Mouse (Mus musculus): Measurements from ENCODE around the gene Snx29. TPM values are rescaled to one million over a fixed set of nuclear protein-coding genes. Genes with fewer than 3 reads are reported as not detected.

The Snx29 gene
- polyA plus RNA-seq, 1 experiment from 2014 or later: 6.1 TPM

DNA sequence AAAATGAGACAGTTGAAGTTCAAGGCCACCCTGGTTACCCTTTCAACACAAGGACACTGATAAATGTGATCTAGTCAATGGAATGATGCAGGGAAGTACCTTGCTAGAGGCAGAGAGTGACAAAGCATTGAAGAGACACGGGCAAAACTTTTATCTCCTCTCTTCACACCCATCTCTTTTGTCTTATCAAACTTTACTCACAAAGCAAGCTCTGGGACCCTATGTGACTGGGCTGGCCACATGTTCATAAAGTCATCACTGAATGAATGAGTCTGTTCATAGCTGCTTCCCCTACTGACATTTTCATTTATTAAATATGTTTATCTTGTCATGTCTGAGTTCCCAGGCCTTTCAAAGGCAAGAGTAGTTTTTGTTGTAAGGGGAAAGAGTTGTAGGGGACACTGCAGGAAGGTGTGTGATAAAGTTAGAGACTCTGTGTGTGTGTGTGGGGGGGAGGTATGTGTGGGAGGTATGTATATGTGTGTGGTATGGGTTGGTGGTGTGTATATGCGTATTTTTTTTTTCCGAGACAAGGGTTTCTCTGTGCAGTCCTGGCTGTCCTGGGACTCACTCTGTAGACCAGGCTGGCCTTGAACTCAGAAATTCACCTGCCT, 291.8 kb downstream of the Snx29 start:
- no peaks in the 10 kb centered on the region for H3K36me3 ChIP-seq
- 62% methylated on average over 3 of the region's 3 CpGs for WGBS
- no peak overlapping the region for H3K4me3 ChIP-seq

DNA sequence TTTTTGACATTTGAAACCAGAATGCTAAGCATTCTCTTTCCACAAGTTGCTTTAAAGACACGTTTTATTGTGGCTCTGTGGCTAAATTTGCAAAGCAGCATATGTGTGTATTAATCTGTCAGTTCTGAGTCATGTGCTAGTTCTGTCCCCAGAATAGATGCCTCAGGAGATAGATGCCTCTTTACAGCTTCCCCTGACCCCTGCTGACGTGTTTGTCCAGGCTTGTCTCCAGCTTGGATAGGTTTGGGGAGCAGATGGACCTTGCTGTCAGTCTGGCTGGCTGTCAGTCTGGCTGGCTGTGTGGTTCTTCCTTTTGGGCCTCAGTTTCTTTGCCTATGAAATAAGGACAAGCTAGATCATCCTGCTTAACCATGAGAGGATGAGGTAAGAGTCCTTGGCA, 292.9 kb downstream of the Snx29 start:
- 61% methylated on average over 2 of the region's 2 CpGs for WGBS
- ATAC-seq (replicated peaks; ENCODE audit: insufficient number of reproducible peaks, insufficient read depth, low FRiP score, low read depth): no peak
- Histone ChIP-seq H3K4me1 (replicated peaks) (no peaks in the 10 kb centered on the region), H3K27me3 (no peaks in the 10 kb centered on the region), H3K9ac (no peak overlapping the region), H3K9me3 (replicated peaks) (no peaks in the 10 kb centered on the region), H3K4me2 (no peak overlapping the region), H3K36me3 (no peaks in the 10 kb centered on the region), H3K27ac (no peak overlapping the region), H3K4me3 (no peak overlapping the region)

More for the DNA sequence above, 291.8 kb downstream of the Snx29 start:
- no peaks in the 10 kb centered on the region for H3K4me1 ChIP-seq (replicated peaks)
- H3K9ac ChIP-seq: no peak overlapping the region
- H3K27ac ChIP-seq: no peak overlapping the region
- ATAC-seq (replicated peaks; ENCODE audit: insufficient number of reproducible peaks, insufficient read depth, low FRiP score, low read depth): no peak
- H3K4me2 ChIP-seq: no peak overlapping the region
- H3K27me3 ChIP-seq: no peaks in the 10 kb centered on the region
- no peaks in the 10 kb centered on the region for H3K9me3 ChIP-seq (replicated peaks)

DNA sequence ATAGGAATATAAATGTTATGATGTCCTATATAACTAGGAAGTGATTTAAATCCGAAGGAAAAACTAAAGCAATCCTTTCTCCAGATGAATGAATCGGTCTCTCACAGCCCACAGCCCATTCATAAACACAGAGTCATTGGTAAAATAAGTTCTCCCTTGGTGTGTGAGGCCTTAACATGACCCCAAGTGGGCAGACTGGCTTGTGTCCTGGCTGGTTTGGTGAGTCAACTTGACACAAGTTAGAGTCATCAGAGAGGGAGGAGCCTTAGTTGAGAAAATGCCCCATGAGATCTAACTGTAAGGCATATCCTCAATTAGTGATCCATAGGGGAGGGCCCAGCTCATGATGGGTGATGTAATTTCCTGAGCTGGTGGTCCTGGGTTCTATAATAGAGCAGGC, 297.2 kb downstream of the Snx29 start:
- ATAC-seq (replicated peaks; ENCODE audit: insufficient number of reproducible peaks, insufficient read depth, low FRiP score, low read depth): no peak
- H3K27ac ChIP-seq: no peak overlapping the region
- WGBS: 87% methylated on average over 2 of the region's 2 CpGs

DNA sequence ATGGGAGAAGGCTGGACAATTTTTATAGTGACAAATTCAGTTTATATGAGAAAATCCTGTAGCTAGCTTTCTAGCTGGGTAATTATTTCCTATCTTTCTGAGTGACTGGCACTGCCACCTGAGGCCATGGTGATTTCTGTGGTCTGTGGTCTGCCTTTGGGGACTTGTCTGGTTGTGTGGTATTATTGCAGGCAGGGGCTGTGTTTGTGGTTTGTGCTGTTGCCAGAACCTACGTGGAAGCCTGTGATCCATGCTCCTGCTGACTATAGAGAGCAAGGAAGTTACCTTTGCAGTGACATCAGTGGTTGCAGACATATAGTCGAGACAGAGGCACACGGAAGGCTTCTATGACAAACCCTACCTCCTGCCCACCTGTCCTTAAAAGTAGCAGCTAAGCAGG, 298.3 kb downstream of the Snx29 start:
- no peak overlapping the region for H3K4me2 ChIP-seq
- 84% methylated on average over 3 of the region's 3 CpGs for WGBS
- no peaks in the 10 kb centered on the region for H3K4me1 ChIP-seq (replicated peaks)
- H3K27me3 ChIP-seq: no peaks in the 10 kb centered on the region
- no peaks in the 10 kb centered on the region for H3K9me3 ChIP-seq (replicated peaks)
- no peak for ATAC-seq (replicated peaks; ENCODE audit: insufficient number of reproducible peaks, insufficient read depth, low FRiP score, low read depth)
- no peak overlapping the region for H3K27ac ChIP-seq
- H3K4me3 ChIP-seq: no peak overlapping the region
- H3K36me3 ChIP-seq: no peaks in the 10 kb centered on the region
- no peak overlapping the region for H3K9ac ChIP-seq

More for the DNA sequence above, 297.2 kb downstream of the Snx29 start:
- no peaks in the 10 kb centered on the region for H3K4me1 ChIP-seq (replicated peaks)
- no peaks in the 10 kb centered on the region for H3K36me3 ChIP-seq
- H3K9ac ChIP-seq: no peak overlapping the region
- no peaks in the 10 kb centered on the region for H3K9me3 ChIP-seq (replicated peaks)
- no peak overlapping the region for H3K4me2 ChIP-seq
- no peak overlapping the region for H3K4me3 ChIP-seq
- no peaks in the 10 kb centered on the region for H3K27me3 ChIP-seq

DNA sequence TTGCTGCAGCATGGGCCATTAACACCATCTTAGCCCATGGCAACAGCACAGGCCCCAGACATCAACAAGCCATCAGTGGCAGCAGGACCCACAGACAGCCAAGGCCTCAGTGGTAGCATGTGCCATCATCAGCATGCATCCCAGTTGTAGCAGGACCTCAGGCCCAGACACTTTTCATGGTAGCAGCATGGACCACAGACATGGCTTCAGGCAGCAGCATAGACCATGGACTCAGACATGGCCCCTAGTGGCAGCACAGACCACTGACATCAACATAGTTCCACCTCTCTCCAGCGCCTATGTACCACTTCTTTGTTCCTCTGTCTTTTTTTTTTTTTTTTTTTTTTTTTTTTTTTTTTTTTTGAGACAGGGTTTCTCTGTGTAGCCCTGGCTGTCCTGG, 299.0 kb downstream of the Snx29 start:
- Histone ChIP-seq H3K4me2 (no peak overlapping the region), H3K9me3 (replicated peaks) (no peaks in the 10 kb centered on the region), H3K27ac (no peak overlapping the region), H3K4me3 (no peak overlapping the region), H3K9ac (no peak overlapping the region), H3K27me3 (no peaks in the 10 kb centered on the region), H3K36me3 (no peaks in the 10 kb centered on the region), H3K4me1 (replicated peaks) (no peaks in the 10 kb centered on the region)
- ATAC-seq (replicated peaks; ENCODE audit: insufficient number of reproducible peaks, insufficient read depth, low FRiP score, low read depth): no peak
- 89% methylated on average over 1 of the region's 1 CpGs for WGBS

DNA sequence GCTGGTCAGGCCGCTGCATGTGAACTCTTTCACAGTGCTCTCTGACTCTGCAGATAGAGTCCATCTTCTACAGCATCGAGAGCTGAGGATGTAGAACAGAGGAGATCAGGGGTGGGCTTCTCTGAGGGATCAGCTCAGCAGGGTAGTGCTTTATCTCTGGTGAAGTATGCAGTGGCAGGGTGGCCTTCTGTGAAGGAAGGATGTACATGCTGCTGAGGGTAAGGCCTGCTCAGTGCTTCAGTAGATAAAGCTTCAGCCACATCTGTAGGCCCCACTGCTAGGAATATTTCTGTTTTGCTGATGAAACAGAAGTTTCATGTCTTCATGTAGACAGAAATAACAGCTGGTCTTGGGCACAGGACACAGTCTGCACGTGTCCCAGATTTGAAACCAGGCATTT, 300.3 kb downstream of the Snx29 start:
- Histone ChIP-seq H3K27me3 (no peaks in the 10 kb centered on the region), H3K9ac (no peak overlapping the region), H3K4me2 (no peak overlapping the region), H3K4me1 (replicated peaks) (no peaks in the 10 kb centered on the region), H3K27ac (no peak overlapping the region), H3K4me3 (no peak overlapping the region), H3K36me3 (no peaks in the 10 kb centered on the region), H3K9me3 (replicated peaks) (no peaks in the 10 kb centered on the region)
- ATAC-seq (replicated peaks; ENCODE audit: insufficient number of reproducible peaks, insufficient read depth, low FRiP score, low read depth): no peak
- 65% methylated on average over 3 of the region's 3 CpGs for WGBS

DNA sequence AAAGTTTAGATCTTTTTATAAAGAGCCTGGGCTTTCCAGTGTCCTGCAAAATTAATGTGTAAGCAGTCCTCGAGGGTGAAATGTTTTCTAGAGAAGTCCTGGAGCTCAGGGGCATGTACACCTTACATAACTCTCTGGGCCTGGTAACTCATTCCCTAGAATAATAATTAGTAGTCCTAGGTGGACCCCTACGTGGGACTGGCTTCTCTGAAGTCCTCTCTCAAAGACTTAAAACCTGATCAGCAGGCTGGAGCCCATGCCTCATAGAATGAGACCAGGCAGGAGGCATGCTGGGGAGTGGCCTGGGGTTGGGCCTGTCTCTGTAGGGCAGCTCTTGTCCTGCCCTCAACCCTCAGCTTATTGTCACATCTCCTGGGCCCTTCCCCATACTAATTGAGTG, 301.4 kb downstream of the Snx29 start:
- no peak overlapping the region for H3K9ac ChIP-seq
- H3K4me2 ChIP-seq: no peak overlapping the region
- H3K27me3 ChIP-seq: no peaks in the 10 kb centered on the region
- no peaks in the 10 kb centered on the region for H3K36me3 ChIP-seq
- H3K4me1 ChIP-seq (replicated peaks): no peaks in the 10 kb centered on the region
- no peak overlapping the region for H3K27ac ChIP-seq
- ATAC-seq (replicated peaks; ENCODE audit: insufficient number of reproducible peaks, insufficient read depth, low FRiP score, low read depth): no peak
- no peaks in the 10 kb centered on the region for H3K9me3 ChIP-seq (replicated peaks)
- no peak overlapping the region for H3K4me3 ChIP-seq
- 71% methylated on average over 2 of the region's 2 CpGs for WGBS

DNA sequence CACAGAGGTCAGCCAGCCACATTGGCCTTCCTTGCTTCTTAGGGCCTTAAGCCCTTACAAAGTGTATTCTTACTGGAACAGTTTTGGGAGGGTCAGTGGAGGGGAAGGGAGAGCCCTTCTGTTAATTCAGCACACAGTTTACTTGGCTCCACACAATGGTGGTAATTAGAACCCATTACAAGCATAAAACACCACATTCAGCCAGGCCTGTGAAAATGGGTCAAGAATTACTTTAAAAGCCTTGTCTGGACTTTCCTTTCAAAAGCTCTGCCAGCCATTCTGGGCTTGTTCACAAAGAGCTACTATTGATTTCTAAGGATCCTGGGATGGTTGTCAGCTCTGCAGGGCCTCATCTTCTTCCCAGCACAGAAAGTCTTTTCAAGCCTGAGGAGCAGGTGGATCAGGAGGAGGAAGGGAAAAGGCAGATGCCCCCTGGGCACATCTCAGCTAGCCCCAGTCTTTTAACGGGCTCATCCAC, 303.3 kb downstream of the Snx29 start:
- peaks cover 3% of the 10 kb centered on the region; the same call in 1 of the 2 replicates for H3K4me1 ChIP-seq (replicated peaks)
- no peak overlapping the region for H3K9ac ChIP-seq
- H3K4me2 ChIP-seq: no peak overlapping the region
- H3K9me3 ChIP-seq (replicated peaks): no peaks in the 10 kb centered on the region
- no peaks in the 10 kb centered on the region for H3K36me3 ChIP-seq
- WGBS: 83% methylated on average over 1 of the region's 1 CpGs
- no peak overlapping the region for H3K4me3 ChIP-seq
- ATAC-seq (replicated peaks; ENCODE audit: insufficient number of reproducible peaks, insufficient read depth, low FRiP score, low read depth): no peak
- no peak overlapping the region for H3K27ac ChIP-seq
- no peaks in the 10 kb centered on the region for H3K27me3 ChIP-seq

DNA sequence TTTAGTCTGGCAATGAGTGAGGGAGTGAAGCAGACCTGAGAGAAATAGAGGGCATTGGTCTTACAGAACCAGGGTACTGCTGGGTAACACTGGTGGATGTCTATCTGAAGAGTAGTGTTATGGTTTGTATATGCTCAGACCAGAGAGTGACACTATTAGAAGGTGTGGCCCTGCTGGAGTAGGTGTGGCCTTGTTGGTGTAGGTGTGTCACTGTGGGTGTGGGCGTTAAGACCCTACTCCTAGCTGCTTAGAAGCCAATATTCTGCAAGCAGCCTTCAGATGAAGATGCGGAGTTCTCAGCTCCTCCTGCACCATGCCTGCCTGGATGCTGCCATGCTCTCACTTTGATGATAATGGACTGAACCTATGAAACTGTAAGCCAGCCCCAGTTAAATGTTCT, 303.9 kb downstream of the Snx29 start:
- 81% methylated on average over 2 of the region's 2 CpGs for WGBS
- Histone ChIP-seq H3K27me3 (no peaks in the 10 kb centered on the region), H3K4me2 (no peak overlapping the region)

DNA sequence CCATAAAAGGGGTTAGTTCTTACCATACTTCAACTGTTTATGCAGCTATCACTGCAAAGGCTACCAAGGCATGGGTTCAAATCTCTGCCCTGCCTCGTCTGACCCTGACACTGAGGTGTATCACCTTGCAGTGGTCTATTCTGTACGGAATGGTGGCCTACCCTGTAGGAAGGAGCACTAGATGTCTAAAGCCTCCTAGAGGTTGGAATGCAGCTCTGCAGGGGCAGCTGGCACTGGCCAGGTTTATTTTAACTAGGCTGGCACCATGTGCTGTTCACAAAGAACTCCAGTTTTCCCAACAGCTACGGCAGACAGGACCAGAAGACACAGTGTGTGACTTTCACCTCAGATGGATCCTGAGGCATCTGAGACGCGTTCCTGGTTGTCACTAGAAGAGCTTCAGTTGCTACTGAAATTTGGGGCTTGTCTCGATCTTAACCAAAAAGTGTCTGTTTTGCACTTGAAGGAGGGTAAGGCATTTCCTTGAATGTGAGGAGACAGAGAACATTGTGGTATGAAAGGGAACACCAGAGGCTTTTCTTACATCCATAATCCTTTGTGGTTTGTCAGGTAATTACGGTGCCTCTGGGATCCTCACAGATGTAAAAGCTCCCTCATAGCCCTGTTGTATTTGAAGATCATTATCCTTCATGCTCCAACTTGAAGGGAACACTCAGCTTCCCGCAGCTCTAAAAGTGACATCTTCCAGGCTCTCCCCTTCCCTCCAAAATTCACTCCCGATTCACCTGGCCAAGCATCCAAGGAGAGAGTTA, 305.3 kb downstream of the Snx29 start:
- Histone ChIP-seq H3K27me3 (no peaks in the 10 kb centered on the region), H3K4me3 (no peak overlapping the region), H3K36me3 (no peaks in the 10 kb centered on the region), H3K4me2 (no peak overlapping the region), H3K4me1 (replicated peaks) (peaks cover 7% of the 10 kb centered on the region; the same call in 1 of the 2 replicates), H3K9me3 (replicated peaks) (no peaks in the 10 kb centered on the region), H3K9ac (no peak overlapping the region), H3K27ac (no peak overlapping the region)
- ATAC-seq (replicated peaks; ENCODE audit: insufficient number of reproducible peaks, insufficient read depth, low FRiP score, low read depth): no peak
- 81% methylated on average over 9 of the region's 9 CpGs for WGBS

More for the DNA sequence above, 303.9 kb downstream of the Snx29 start:
- Histone ChIP-seq H3K4me1 (replicated peaks) (peaks cover 7% of the 10 kb centered on the region; the same call in 1 of the 2 replicates), H3K36me3 (no peaks in the 10 kb centered on the region), H3K27ac (no peak overlapping the region), H3K4me3 (no peak overlapping the region), H3K9me3 (replicated peaks) (no peaks in the 10 kb centered on the region), H3K9ac (no peak overlapping the region)
- no peak for ATAC-seq (replicated peaks; ENCODE audit: insufficient number of reproducible peaks, insufficient read depth, low FRiP score, low read depth)

DNA sequence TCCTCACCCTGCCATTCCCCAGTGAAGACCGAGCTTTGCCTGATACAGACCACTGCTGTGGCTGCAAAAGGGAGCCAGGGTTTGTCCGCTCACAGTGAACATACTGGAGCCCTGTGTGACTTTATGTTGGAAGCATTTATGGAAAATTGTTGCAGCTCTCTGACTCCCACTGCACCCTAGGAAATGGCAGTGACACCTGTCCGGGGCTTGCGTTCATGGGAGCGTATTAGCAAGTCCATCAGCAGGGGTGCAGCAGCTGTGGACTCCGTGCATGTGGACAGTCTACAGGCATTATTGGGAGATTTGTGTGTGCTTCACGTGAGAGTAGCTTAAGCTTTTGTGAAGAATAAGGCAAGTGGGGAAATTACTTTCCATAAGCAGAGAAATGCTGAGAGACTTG, 307.0 kb downstream of the Snx29 start:
- H3K9me3 ChIP-seq (replicated peaks): no peaks in the 10 kb centered on the region
- H3K27me3 ChIP-seq: no peaks in the 10 kb centered on the region
- H3K4me1 ChIP-seq (replicated peaks): peaks cover 7% of the 10 kb centered on the region; the same call in 1 of the 2 replicates
- no peak overlapping the region for H3K4me3 ChIP-seq
- no peaks in the 10 kb centered on the region for H3K36me3 ChIP-seq
- no peak for ATAC-seq (replicated peaks; ENCODE audit: insufficient number of reproducible peaks, insufficient read depth, low FRiP score, low read depth)
- 90% methylated on average over 7 of the region's 7 CpGs for WGBS
- H3K4me2 ChIP-seq: no peak overlapping the region
- H3K27ac ChIP-seq: no peak overlapping the region
- H3K9ac ChIP-seq: no peak overlapping the region

DNA sequence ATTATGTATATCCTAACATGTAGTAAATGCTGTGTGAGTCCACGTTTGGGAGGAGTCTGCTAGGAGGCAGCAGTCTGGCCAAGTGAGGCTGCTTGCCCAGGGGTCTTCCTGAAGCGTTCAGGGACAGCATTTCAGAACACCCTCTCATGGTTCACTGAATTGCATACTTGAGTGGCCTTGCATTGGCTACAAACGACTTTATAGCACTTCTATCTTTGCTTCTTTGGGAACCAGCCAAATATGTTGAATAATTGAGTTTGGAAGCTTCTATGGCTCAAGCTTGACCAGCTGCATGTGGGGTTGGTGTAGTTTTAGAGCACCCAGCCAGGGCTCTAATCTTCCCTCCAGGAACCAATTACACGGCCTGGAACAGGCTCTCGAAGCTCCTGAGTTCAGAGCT, 307.8 kb downstream of the Snx29 start:
- Histone ChIP-seq H3K27me3 (no peaks in the 10 kb centered on the region), H3K9me3 (replicated peaks) (no peaks in the 10 kb centered on the region), H3K4me1 (replicated peaks) (peaks cover 7% of the 10 kb centered on the region; the same call in 1 of the 2 replicates), H3K4me2 (no peak overlapping the region), H3K4me3 (no peak overlapping the region), H3K36me3 (no peaks in the 10 kb centered on the region), H3K27ac (no peak overlapping the region), H3K9ac (no peak overlapping the region)
- WGBS: 39% methylated on average over 5 of the region's 5 CpGs
- ATAC-seq (replicated peaks; ENCODE audit: insufficient number of reproducible peaks, insufficient read depth, low FRiP score, low read depth): peak; percentile 39; the same call in 1 of the 2 replicates

Measured in heart, embryonic 15.5 days (tissue).